In genomic region chr5:23577847-23578246, GRCm38 (mm10) we compare ENCODE assay signal across 11 mouse cellular contexts.
A peak's percentile ranks its signal among the peaks of the same experiment; 100 is the strongest.
DNase-seq lines count a peak whose midpoint lies in the region; ATAC-seq lines count a peak whose summit lies in the region.
"Had no signal": no experiment of that assay in that cellular context is flagged by ENCODE, and none has a peak within 500 bp of the region (broad histone marks: within the 10 kb centered on the region; RNA-seq: fewer than 3 reads in every experiment).

No protein-coding gene starts in this region.

- peaks cover 5% of the 10 kb centered on the region; the same call in 1 of the 2 replicates for H3K9me3 ChIP-seq in forebrain, embryonic 16.5 days (ENCODE audit: control insufficient read depth, low read length)
- H3K9me3 ChIP-seq in neural tube, embryonic 14.5 days (ENCODE audit: control insufficient read depth, low read length): no peaks in the 10 kb centered on the region

- H3K9ac ChIP-seq in forebrain, embryonic 16.5 days (replicated peaks; ENCODE audit: low read depth, low read length): no peak overlapping the region
- no peak overlapping the region for H3K9ac ChIP-seq in neural tube, embryonic 14.5 days (replicated peaks; ENCODE audit: low read depth, low read length)
- H3K9ac ChIP-seq: limb, embryonic 15.5 days had no signal

- peak; percentile 23; the same call in 1 of the 2 replicates for ATAC-seq in forebrain, embryonic 16.5 days
- ATAC-seq in neural tube, embryonic 14.5 days (ENCODE audit: low read depth): peak; percentile 60; the same call in 1 of the 2 replicates

- no peak overlapping the region for H3K4me3 ChIP-seq in forebrain, embryonic 16.5 days (replicated peaks; ENCODE audit: low read length)
- H3K4me3 ChIP-seq in neural tube, embryonic 14.5 days (ENCODE audit: low read depth, low read length): no peak overlapping the region
- H3K4me3 ChIP-seq: limb, embryonic 15.5 days had no signal

- 49% methylated on average over 4 of the region's 4 CpGs for WGBS in forebrain, embryonic 16.5 days
- 24% methylated on average over 4 of the region's 4 CpGs for WGBS in neural tube, embryonic 14.5 days

- H3K27me3 ChIP-seq in forebrain, embryonic 16.5 days (replicated peaks; ENCODE audit: control insufficient read depth, insufficient read depth, low read length): no peaks in the 10 kb centered on the region
- H3K27me3 ChIP-seq in neural tube, embryonic 14.5 days (ENCODE audit: control insufficient read depth, insufficient read depth, low read length): no peaks in the 10 kb centered on the region
- H3K27me3 ChIP-seq: limb, embryonic 15.5 days had no signal

- H3K27ac ChIP-seq in forebrain, embryonic 16.5 days (ENCODE audit: low read length): no peak overlapping the region
- H3K27ac ChIP-seq in neural tube, embryonic 14.5 days (ENCODE audit: low read depth, low read length): no peak overlapping the region
- H3K27ac ChIP-seq: limb, embryonic 15.5 days had no signal

- peak; percentile 39 for DNase-seq in left cerebral cortex, postnatal 4 days
- DNase-seq in left cerebral cortex, adult 18-20 months (ENCODE audit: low spot score in 2 of 2): no peak
- peak; percentile 34 for DNase-seq in mesoderm, embryonic 11.5 days (ENCODE audit: low read depth, low spot score)
- DNase-seq in layer of hippocampus, adult 11-12 months (ENCODE audit: low spot score): no peak
- DNase-seq in spleen, postnatal 36 days (ENCODE audit: low spot score in 2 of 2): no peak
- no peak for DNase-seq in lung, postnatal 4 days
- DNase-seq: layer of hippocampus, postnatal 36 days; lung, postnatal 10 days had no signal

- intact Hi-C loops in left cerebral cortex, postnatal 4 days (cut with DNase I): no loop called here

- H3K4me1 ChIP-seq in forebrain, embryonic 16.5 days (replicated peaks; ENCODE audit: control insufficient read depth, insufficient read depth, low read length): 0 out of 2 replicates have a peak, but pooled peaks cover 3% of the 10 kb centered on the region
- peaks cover 18% of the 10 kb centered on the region; the same call in 1 of the 2 replicates for H3K4me1 ChIP-seq in neural tube, embryonic 14.5 days (ENCODE audit: control insufficient read depth, insufficient read depth, low read length)

- H3K4me2 ChIP-seq in forebrain, embryonic 16.5 days (ENCODE audit: low read length): no peak overlapping the region
- H3K4me2 ChIP-seq in neural tube, embryonic 14.5 days (ENCODE audit: low read depth, low read length): no peak overlapping the region
- H3K4me2 ChIP-seq: limb, embryonic 15.5 days had no signal

- no peaks in the 10 kb centered on the region for H3K36me3 ChIP-seq in forebrain, embryonic 16.5 days (ENCODE audit: control insufficient read depth, insufficient read depth)
- H3K36me3 ChIP-seq in neural tube, embryonic 14.5 days (ENCODE audit: control insufficient read depth, insufficient read depth, low read length): no peaks in the 10 kb centered on the region
- H3K36me3 ChIP-seq: limb, embryonic 15.5 days had no signal

Comparison
In these comparisons a context has a peak if more than half of its experiments do, and no peak if none do; other contexts are left out.
1. DNase-seq: peak in left cerebral cortex, postnatal 4 days (single experiment) and mesoderm, embryonic 11.5 days (single experiment); none in left cerebral cortex, adult 18-20 months (0 of 2), layer of hippocampus, adult 11-12 months (single experiment), spleen, postnatal 36 days (0 of 2) and lung, postnatal 4 days (0 of 2).